Mouse (Mus musculus): ENCODE results near the gene Lyplal1. TPM values are rescaled to one million over a fixed set of nuclear protein-coding genes. Genes with fewer than 3 reads are reported as not detected.
A peak's percentile ranks its signal among the peaks of the same experiment; 100 is the strongest.

Gene Lyplal1
- polyA plus RNA-seq (2016; fragmentation: Nextera tagmentation; extraction: Ambion mirVana): 18.8 and 19.6 TPM in 2 replicates

GRCm38 (mm10) chr1:186116701-186117488 lies at the start of gene Lyplal1:
Lyplal1 (minus strand) TSS chr1:186117310.
- Histone ChIP-seq H3K27me3 (no peaks in the 10 kb centered on the region), H3K4me3 (peak within 1 kb of the TSS; percentile 67), H3K27ac (peak within 1 kb of the TSS; percentile 84), H3K9me3 (replicated peaks) (no peaks in the 10 kb centered on the region), H3K9ac (peak within 1 kb of the TSS; percentile 85), H3K4me1 (peaks cover 4% of the 10 kb centered on the region), H3K4me2 (replicated peaks) (peak within 1 kb of the TSS; percentile 76), H3K36me3 (peaks cover under 1% of the 10 kb centered on the region; the same call in 1 of the 2 replicates)
- WGBS: 6% methylated on average over 44 of the region's 44 CpGs
- peak; percentile 95 for ATAC-seq (ENCODE audit: low FRiP score)

- Histone ChIP-seq H3K27ac (no peak overlapping the region), H3K4me2 (replicated peaks) (no peak overlapping the region), H3K36me3 (no peaks in the 10 kb centered on the region), H3K4me3 (no peak overlapping the region), H3K9me3 (replicated peaks) (no peaks in the 10 kb centered on the region), H3K4me1 (no peaks in the 10 kb centered on the region), H3K9ac (no peak overlapping the region), H3K27me3 (no peaks in the 10 kb centered on the region)
- 57% methylated on average over 2 of the region's 2 CpGs for WGBS
- no peak for ATAC-seq (ENCODE audit: low FRiP score)
Observed at GRCm38 (mm10) chr1:186163616-186164015, 46.5 kb upstream of the Lyplal1 start.

GRCm38 (mm10) chr1:186163206-186163605 lies 46.1 kb upstream of the Lyplal1 start:
- Histone ChIP-seq H3K36me3 (no peaks in the 10 kb centered on the region), H3K27ac (no peak overlapping the region), H3K4me3 (no peak overlapping the region), H3K4me1 (no peaks in the 10 kb centered on the region), H3K9me3 (replicated peaks) (no peaks in the 10 kb centered on the region), H3K4me2 (replicated peaks) (no peak overlapping the region), H3K9ac (no peak overlapping the region), H3K27me3 (no peaks in the 10 kb centered on the region)
- 54% methylated on average over 12 of the region's 12 CpGs for WGBS
- no peak for ATAC-seq (ENCODE audit: low FRiP score)

- Histone ChIP-seq H3K4me2 (replicated peaks) (no peak overlapping the region), H3K9me3 (replicated peaks) (no peaks in the 10 kb centered on the region), H3K4me3 (no peak overlapping the region), H3K36me3 (no peaks in the 10 kb centered on the region), H3K9ac (no peak overlapping the region), H3K27me3 (no peaks in the 10 kb centered on the region), H3K27ac (no peak overlapping the region), H3K4me1 (no peaks in the 10 kb centered on the region)
- 68% methylated on average over 5 of the region's 5 CpGs for WGBS
- ATAC-seq (ENCODE audit: low FRiP score): no peak
Observed at GRCm38 (mm10) chr1:186150376-186150775, 33.3 kb upstream of the Lyplal1 start.

GRCm38 (mm10) chr1:186145444-186145843 lies 28.3 kb upstream of the Lyplal1 start:
- no peaks in the 10 kb centered on the region for H3K9me3 ChIP-seq (replicated peaks)
- WGBS: 72% methylated on average over 6 of the region's 6 CpGs
- no peaks in the 10 kb centered on the region for H3K27me3 ChIP-seq
- ATAC-seq (ENCODE audit: low FRiP score): no peak
- no peak overlapping the region for H3K4me2 ChIP-seq (replicated peaks)
- no peak overlapping the region for H3K9ac ChIP-seq
- H3K4me3 ChIP-seq: no peak overlapping the region
- H3K27ac ChIP-seq: no peak overlapping the region
- H3K36me3 ChIP-seq: no peaks in the 10 kb centered on the region
- no peaks in the 10 kb centered on the region for H3K4me1 ChIP-seq

- H3K4me3 ChIP-seq: no peak overlapping the region
- no peaks in the 10 kb centered on the region for H3K4me1 ChIP-seq
- no peaks in the 10 kb centered on the region for H3K9me3 ChIP-seq (replicated peaks)
- no peaks in the 10 kb centered on the region for H3K36me3 ChIP-seq
- no peak overlapping the region for H3K9ac ChIP-seq
- no peak overlapping the region for H3K4me2 ChIP-seq (replicated peaks)
- 91% methylated on average over 2 of the region's 2 CpGs for WGBS
- H3K27ac ChIP-seq: no peak overlapping the region
- no peaks in the 10 kb centered on the region for H3K27me3 ChIP-seq
- ATAC-seq (ENCODE audit: low FRiP score): no peak
Observed at GRCm38 (mm10) chr1:186140191-186140590, 23.1 kb upstream of the Lyplal1 start.

GRCm38 (mm10) chr1:186137873-186138272 lies 20.8 kb upstream of the Lyplal1 start:
- no peaks in the 10 kb centered on the region for H3K36me3 ChIP-seq
- 73% methylated on average over 12 of the region's 12 CpGs for WGBS

GRCm38 (mm10) chr1:186136636-186137380 lies 19.7 kb upstream of the Lyplal1 start:
- no peak overlapping the region for H3K4me2 ChIP-seq (replicated peaks)
- no peak overlapping the region for H3K27ac ChIP-seq
- no peak overlapping the region for H3K9ac ChIP-seq
- WGBS: 78% methylated on average over 6 of the region's 6 CpGs
- no peaks in the 10 kb centered on the region for H3K27me3 ChIP-seq
- H3K4me1 ChIP-seq: no peaks in the 10 kb centered on the region
- H3K9me3 ChIP-seq (replicated peaks): no peaks in the 10 kb centered on the region
- no peaks in the 10 kb centered on the region for H3K36me3 ChIP-seq
- ATAC-seq (ENCODE audit: low FRiP score): no peak
- H3K4me3 ChIP-seq: no peak overlapping the region

More at GRCm38 (mm10) chr1:186137873-186138272, 20.8 kb upstream of the Lyplal1 start:
- H3K4me1 ChIP-seq: no peaks in the 10 kb centered on the region
- H3K9ac ChIP-seq: no peak overlapping the region
- H3K27me3 ChIP-seq: no peaks in the 10 kb centered on the region
- no peak overlapping the region for H3K4me3 ChIP-seq
- no peaks in the 10 kb centered on the region for H3K9me3 ChIP-seq (replicated peaks)
- ATAC-seq (ENCODE audit: low FRiP score): no peak
- no peak overlapping the region for H3K27ac ChIP-seq
- H3K4me2 ChIP-seq (replicated peaks): no peak overlapping the region

GRCm38 (mm10) chr1:186131465-186131864 lies 14.4 kb upstream of the Lyplal1 start:
- ATAC-seq (ENCODE audit: low FRiP score): no peak
- WGBS: 83% methylated on average over 3 of the region's 3 CpGs

GRCm38 (mm10) chr1:186128940-186129339 lies 11.8 kb upstream of the Lyplal1 start:
- Histone ChIP-seq H3K9ac (no peak overlapping the region), H3K27me3 (no peaks in the 10 kb centered on the region), H3K9me3 (replicated peaks) (no peaks in the 10 kb centered on the region), H3K27ac (no peak overlapping the region), H3K4me2 (replicated peaks) (no peak overlapping the region), H3K36me3 (no peaks in the 10 kb centered on the region), H3K4me3 (no peak overlapping the region), H3K4me1 (0 out of 2 replicates have a peak, but pooled peaks cover 3% of the 10 kb centered on the region)
- WGBS: 90% methylated on average over 8 of the region's 8 CpGs
- no peak for ATAC-seq (ENCODE audit: low FRiP score)

More at GRCm38 (mm10) chr1:186131465-186131864, 14.4 kb upstream of the Lyplal1 start:
- Histone ChIP-seq H3K9ac (no peak overlapping the region), H3K4me2 (replicated peaks) (no peak overlapping the region), H3K9me3 (replicated peaks) (no peaks in the 10 kb centered on the region), H3K27me3 (no peaks in the 10 kb centered on the region), H3K4me1 (no peaks in the 10 kb centered on the region), H3K27ac (no peak overlapping the region), H3K36me3 (no peaks in the 10 kb centered on the region), H3K4me3 (no peak overlapping the region)

GRCm38 (mm10) chr1:186126313-186126862 lies 9.3 kb upstream of the Lyplal1 start:
- Histone ChIP-seq H3K27ac (no peak overlapping the region), H3K9me3 (replicated peaks) (no peaks in the 10 kb centered on the region), H3K36me3 (no peaks in the 10 kb centered on the region), H3K27me3 (no peaks in the 10 kb centered on the region), H3K4me3 (no peak overlapping the region), H3K4me2 (replicated peaks) (no peak overlapping the region), H3K9ac (no peak overlapping the region), H3K4me1 (0 out of 2 replicates have a peak, but pooled peaks cover 3% of the 10 kb centered on the region)
- no peak for ATAC-seq (ENCODE audit: low FRiP score)
- WGBS: 71% methylated on average over 6 of the region's 6 CpGs

GRCm38 (mm10) chr1:186123690-186124089 lies 6.6 kb upstream of the Lyplal1 start:
- H3K27me3 ChIP-seq: no peaks in the 10 kb centered on the region
- H3K4me1 ChIP-seq: 0 out of 2 replicates have a peak, but pooled peaks cover 3% of the 10 kb centered on the region
- no peaks in the 10 kb centered on the region for H3K36me3 ChIP-seq
- H3K9me3 ChIP-seq (replicated peaks): no peaks in the 10 kb centered on the region
- no peak for ATAC-seq (ENCODE audit: low FRiP score)
- H3K4me2 ChIP-seq (replicated peaks): no peak overlapping the region
- H3K27ac ChIP-seq: no peak overlapping the region
- H3K9ac ChIP-seq: no peak overlapping the region
- H3K4me3 ChIP-seq: no peak overlapping the region

Measured in hindbrain, embryonic 12.5 days (tissue).